Comparison of ENCODE assay signal across 14 mouse cellular contexts in genomic region chr13:55522730-55523129, GRCm38 (mm10). TPM values are rescaled to one million over a fixed set of nuclear protein-coding genes. Genes with fewer than 3 reads are reported as not detected.
A peak's percentile ranks its signal among the peaks of the same experiment; 100 is the strongest.
DNase-seq lines count a peak whose midpoint lies in the region; ATAC-seq and TF ChIP-seq lines count a peak whose summit lies in the region.
"Had no signal": no experiment of that assay in that cellular context is flagged by ENCODE, and none has a peak within 500 bp of the region (broad histone marks: within the 10 kb centered on the region; RNA-seq: fewer than 3 reads in every experiment).

No protein-coding gene starts in this region.

- H3K4me2 ChIP-seq in lung, embryonic 15.5 days, result no peak overlapping the region
- no peak overlapping the region for H3K4me2 ChIP-seq in lung, postnatal 0 days (replicated peaks; ENCODE audit: low read depth, low read length)
- no peak overlapping the region for H3K4me2 ChIP-seq in heart, embryonic 11.5 days
- no peak overlapping the region for H3K4me2 ChIP-seq in liver, embryonic 13.5 days
- H3K4me2 ChIP-seq: forebrain, embryonic 13.5 days; hindbrain, embryonic 15.5 days; stomach, embryonic 15.5 days had no signal

- H3K4me3 ChIP-seq in gastrocnemius, adult 2 months, result no peak overlapping the region
- no peak overlapping the region for H3K4me3 ChIP-seq in lung, embryonic 15.5 days
- no peak overlapping the region for H3K4me3 ChIP-seq in lung, postnatal 0 days (ENCODE audit: low read depth, low read length)
- no peak overlapping the region for H3K4me3 ChIP-seq in heart, embryonic 11.5 days (ENCODE audit: low read depth, low read length)
- H3K4me3 ChIP-seq in liver, embryonic 13.5 days (replicated peaks), result no peak overlapping the region
- H3K4me3 ChIP-seq in cerebellum, adult 2 months (replicated peaks; ENCODE audit: insufficient read depth, low read depth, low read length), result no peak overlapping the region
- H3K4me3 ChIP-seq: forebrain, embryonic 13.5 days; hindbrain, embryonic 15.5 days; myocyte; stomach, embryonic 15.5 days had no signal

- H3K4me1 ChIP-seq in lung, embryonic 15.5 days, result no peaks in the 10 kb centered on the region
- H3K4me1 ChIP-seq in lung, postnatal 0 days (ENCODE audit: insufficient read depth, low read depth, low read length), result no peaks in the 10 kb centered on the region
- H3K4me1 ChIP-seq in heart, embryonic 11.5 days (ENCODE audit: control insufficient read depth, insufficient read depth, low read length), result no peaks in the 10 kb centered on the region
- peaks cover 31% of the 10 kb centered on the region for H3K4me1 ChIP-seq in liver, embryonic 13.5 days (replicated peaks)
- no peaks in the 10 kb centered on the region for H3K4me1 ChIP-seq in cerebellum, adult 2 months (ENCODE audit: control insufficient read depth, insufficient read depth, low read length)
- H3K4me1 ChIP-seq: forebrain, embryonic 13.5 days; hindbrain, embryonic 15.5 days; stomach, embryonic 15.5 days had no signal

- TF ChIP-seq POLR2A in cerebellum, adult 2 months (IDR thresholded peaks at IDR 0.05; ENCODE audit: borderline replicate concordance, insufficient read depth, low read length), result no peak

- peak overlapping the region; percentile 74 for H3K27ac ChIP-seq in gastrocnemius, adult 2 months
- H3K27ac ChIP-seq in lung, embryonic 15.5 days, result 0 out of 2 replicates have a peak overlapping the region, but pooled peaks have one; percentile 7
- no peak overlapping the region for H3K27ac ChIP-seq in lung, postnatal 0 days (ENCODE audit: low read length)
- peak overlapping the region; percentile 46; the same call in 1 of the 2 replicates for H3K27ac ChIP-seq in heart, embryonic 11.5 days (ENCODE audit: low read depth, low read length)
- peak overlapping the region; percentile 47; the same call in 1 of the 2 replicates for H3K27ac ChIP-seq in liver, embryonic 13.5 days
- no peak overlapping the region for H3K27ac ChIP-seq in cerebellum, adult 2 months (ENCODE audit: insufficient read depth, low read length)
- H3K27ac ChIP-seq: forebrain, embryonic 13.5 days; hindbrain, embryonic 15.5 days; macrophage; stomach, embryonic 15.5 days had no signal

- no peak for ATAC-seq in lung, embryonic 15.5 days (ENCODE audit: borderline replicate concordance, extremely low read depth, low FRiP score, low TSS enrichment)
- ATAC-seq in lung, postnatal 0 days, result no peak
- ATAC-seq in heart, embryonic 11.5 days (replicated peaks; ENCODE audit: insufficient number of reproducible peaks, low FRiP score, low TSS enrichment), result no peak
- no peak for ATAC-seq in liver, embryonic 13.5 days (ENCODE audit: low read depth)
- ATAC-seq in megakaryocyte progenitor cell, adult 5-6 weeks (replicated peaks; ENCODE audit: poor library complexity), result no peak
- ATAC-seq: forebrain, embryonic 13.5 days had no signal

- H3K27me3 ChIP-seq in lung, embryonic 15.5 days, result no peaks in the 10 kb centered on the region
- H3K27me3 ChIP-seq in lung, postnatal 0 days (replicated peaks; ENCODE audit: insufficient read depth, low read length), result no peaks in the 10 kb centered on the region
- H3K27me3 ChIP-seq in heart, embryonic 11.5 days (ENCODE audit: control insufficient read depth, insufficient read depth, low read length), result no peaks in the 10 kb centered on the region
- 0 out of 2 replicates have a peak, but pooled peaks cover 3% of the 10 kb centered on the region for H3K27me3 ChIP-seq in liver, embryonic 13.5 days
- no peaks in the 10 kb centered on the region for H3K27me3 ChIP-seq in cerebellum, adult 2 months (ENCODE audit: control insufficient read depth, insufficient read depth, low read length)
- H3K27me3 ChIP-seq: forebrain, embryonic 13.5 days; hindbrain, embryonic 15.5 days; stomach, embryonic 15.5 days had no signal

- intact Hi-C loops in gastrocnemius, adult 2 months (cut with DNase I), result no loop called here

- WGBS in lung, embryonic 15.5 days, result 60% methylated on average over 8 of the region's 8 CpGs
- 57% methylated on average over 8 of the region's 8 CpGs for WGBS in lung, postnatal 0 days
- WGBS in heart, embryonic 11.5 days (ENCODE audit: insufficient replicate concordance), result 56% methylated on average over 8 of the region's 8 CpGs
- 60% methylated on average over 8 of the region's 8 CpGs for WGBS in liver, embryonic 13.5 days (ENCODE audit: insufficient replicate concordance)
- WGBS in cerebellum, adult 2 months, result 47% methylated on average over 8 of the region's 8 CpGs

- no peaks in the 10 kb centered on the region for H3K36me3 ChIP-seq in lung, embryonic 15.5 days
- H3K36me3 ChIP-seq in lung, postnatal 0 days (ENCODE audit: insufficient read depth, low read length), result no peaks in the 10 kb centered on the region
- no peaks in the 10 kb centered on the region for H3K36me3 ChIP-seq in heart, embryonic 11.5 days (ENCODE audit: control insufficient read depth, insufficient read depth, low read length)
- no peaks in the 10 kb centered on the region for H3K36me3 ChIP-seq in liver, embryonic 13.5 days
- H3K36me3 ChIP-seq: hindbrain, embryonic 15.5 days; stomach, embryonic 15.5 days had no signal

- no peaks in the 10 kb centered on the region for H3K9me3 ChIP-seq in lung, embryonic 15.5 days
- H3K9me3 ChIP-seq in lung, postnatal 0 days (ENCODE audit: low read length), result no peaks in the 10 kb centered on the region
- H3K9me3 ChIP-seq in heart, embryonic 11.5 days (replicated peaks; ENCODE audit: control insufficient read depth, low read length), result no peaks in the 10 kb centered on the region
- H3K9me3 ChIP-seq in liver, embryonic 13.5 days (replicated peaks), result no peaks in the 10 kb centered on the region
- H3K9me3 ChIP-seq: forebrain, embryonic 13.5 days; hindbrain, embryonic 15.5 days; stomach, embryonic 15.5 days had no signal

- H3K9ac ChIP-seq in lung, embryonic 15.5 days, result no peak overlapping the region
- H3K9ac ChIP-seq in lung, postnatal 0 days (replicated peaks; ENCODE audit: low read depth), result no peak overlapping the region
- H3K9ac ChIP-seq in heart, embryonic 11.5 days (ENCODE audit: low read depth, low read length), result no peak overlapping the region
- H3K9ac ChIP-seq in liver, embryonic 13.5 days, result no peak overlapping the region
- H3K9ac ChIP-seq: forebrain, embryonic 13.5 days; hindbrain, embryonic 15.5 days; stomach, embryonic 15.5 days had no signal

- no peak for TF ChIP-seq CTCF in gastrocnemius, adult 2 months (IDR thresholded peaks at IDR 0.05)
- TF ChIP-seq CTCF in lung, postnatal 0 days (IDR thresholded peaks at IDR 0.05), result no peak
- TF ChIP-seq CTCF in cerebellum, adult 2 months (IDR thresholded peaks at IDR 0.05; ENCODE audit: borderline replicate concordance, insufficient read depth, low read depth, low read length), result no peak

- DNase-seq in gastrocnemius, adult 2 months, result no peak
- DNase-seq in gastrocnemius, adult 18-20 months (ENCODE audit: low spot score), result no peak
- no peak for DNase-seq in lung, postnatal 0 days (ENCODE audit: low spot score)
- no peak for DNase-seq in liver, embryonic 13.5 days
- no peak for DNase-seq in cerebellum, adult 2 months
- DNase-seq: retina, postnatal 1 day had no signal

- no peak for TF ChIP-seq EP300 in lung, postnatal 0 days (IDR thresholded peaks at IDR 0.05)

RNA-seq across cellular contexts. Expression of gene Dok3, which starts 6.4 kb away (rescaled TPM):
- 1 to 10 TPM in 1 of 2 experiments, under 1 TPM in 1; 0.77 to 1.5 TPM for total RNA-seq in gastrocnemius, adult 2 months (2021)
- total RNA-seq in gastrocnemius, adult 18-20 months (2021), result 1 to 10 TPM in 1 of 2 experiments, under 1 TPM in 1; 0.93 to 1.0 TPM
- polyA plus RNA-seq in lung, embryonic 15.5 days (2015; fragmentation: Nextera tagmentation; extraction: Ambion mirVana), result 2.7 and 3.1 TPM in 2 replicates
- polyA plus RNA-seq in lung, postnatal 0 days (2015; fragmentation: Nextera tagmentation; extraction: Ambion mirVana), result 8.1 and 9.1 TPM in 2 replicates
- 0.90 and 1.1 TPM in 2 replicates for polyA plus RNA-seq in heart, embryonic 11.5 days (2014; fragmentation: Nextera tagmentation; extraction: Ambion mirVana)
- 3.4 and 3.8 TPM in 2 replicates for polyA plus RNA-seq in liver, embryonic 13.5 days (2015; fragmentation: Nextera tagmentation; extraction: Ambion mirVana)
- 9.3 and 9.8 TPM in 2 replicates for polyA plus RNA-seq in cerebellum, adult 2 months (2012; rRNA removed)
- 18.1 and 34.6 TPM in 2 replicates for total RNA-seq in megakaryocyte progenitor cell, adult 5-6 weeks (2015)
- total RNA-seq in megakaryocyte progenitor cell, adult 5-6 weeks (2017), result 22.9 and 31.2 TPM in 2 replicates

RNA-seq across cellular contexts. Expression of gene Pdlim7, which starts 9.3 kb away (rescaled TPM):
- 100 to 1,000 TPM; 424 to 537 TPM for total RNA-seq in gastrocnemius, adult 2 months (2021)
- total RNA-seq in gastrocnemius, adult 18-20 months (2021), result 100 to 1,000 TPM; 450 to 533 TPM
- polyA plus RNA-seq in lung, embryonic 15.5 days (2015; fragmentation: Nextera tagmentation; extraction: Ambion mirVana), result 169 and 176 TPM in 2 replicates
- polyA plus RNA-seq in lung, postnatal 0 days (2015; fragmentation: Nextera tagmentation; extraction: Ambion mirVana), result 109 and 111 TPM in 2 replicates
- polyA plus RNA-seq in heart, embryonic 11.5 days (2014; fragmentation: Nextera tagmentation; extraction: Ambion mirVana), result 439 and 451 TPM in 2 replicates
- 27.5 and 28.8 TPM in 2 replicates for polyA plus RNA-seq in liver, embryonic 13.5 days (2015; fragmentation: Nextera tagmentation; extraction: Ambion mirVana)
- 66.8 and 67.2 TPM in 2 replicates for polyA plus RNA-seq in cerebellum, adult 2 months (2012; rRNA removed)
- 12.7 and 13.0 TPM in 2 replicates for total RNA-seq in megakaryocyte progenitor cell, adult 5-6 weeks (2015)
- 5.3 and 5.9 TPM in 2 replicates for total RNA-seq in megakaryocyte progenitor cell, adult 5-6 weeks (2017)

RNA-seq across cellular contexts. Expression of gene Ddx41, which starts 13.7 kb away (rescaled TPM):
- 10 to 100 TPM; 10.6 to 11.5 TPM for total RNA-seq in gastrocnemius, adult 2 months (2021)
- total RNA-seq in gastrocnemius, adult 18-20 months (2021), result 10 to 100 TPM in 1 of 2 experiments, 1 to 10 TPM in 1; 9.1 to 12.0 TPM
- 65.7 and 67.2 TPM in 2 replicates for polyA plus RNA-seq in lung, embryonic 15.5 days (2015; fragmentation: Nextera tagmentation; extraction: Ambion mirVana)
- polyA plus RNA-seq in lung, postnatal 0 days (2015; fragmentation: Nextera tagmentation; extraction: Ambion mirVana), result 35.3 and 36.8 TPM in 2 replicates
- polyA plus RNA-seq in heart, embryonic 11.5 days (2014; fragmentation: Nextera tagmentation; extraction: Ambion mirVana), result 36.5 and 39.9 TPM in 2 replicates
- polyA plus RNA-seq in liver, embryonic 13.5 days (2015; fragmentation: Nextera tagmentation; extraction: Ambion mirVana), result 31.7 and 32.8 TPM in 2 replicates
- 66.3 and 70.3 TPM in 2 replicates for polyA plus RNA-seq in cerebellum, adult 2 months (2012; rRNA removed)
- total RNA-seq in megakaryocyte progenitor cell, adult 5-6 weeks (2015), result 28.0 and 29.1 TPM in 2 replicates
- 66.9 and 78.0 TPM in 2 replicates for total RNA-seq in megakaryocyte progenitor cell, adult 5-6 weeks (2017)

RNA-seq across cellular contexts. Expression of gene Dbn1, which starts 34.8 kb away (rescaled TPM):
- 1 to 10 TPM; 4.9 to 7.7 TPM for total RNA-seq in gastrocnemius, adult 2 months (2021)
- 1 to 10 TPM; 4.0 to 6.2 TPM for total RNA-seq in gastrocnemius, adult 18-20 months (2021)
- polyA plus RNA-seq in lung, embryonic 15.5 days (2015; fragmentation: Nextera tagmentation; extraction: Ambion mirVana), result 124 and 132 TPM in 2 replicates
- polyA plus RNA-seq in lung, postnatal 0 days (2015; fragmentation: Nextera tagmentation; extraction: Ambion mirVana), result 43.0 and 50.6 TPM in 2 replicates
- 64.1 and 83.0 TPM in 2 replicates for polyA plus RNA-seq in heart, embryonic 11.5 days (2014; fragmentation: Nextera tagmentation; extraction: Ambion mirVana)
- polyA plus RNA-seq in liver, embryonic 13.5 days (2015; fragmentation: Nextera tagmentation; extraction: Ambion mirVana), result 11.5 and 12.3 TPM in 2 replicates
- 97.4 and 108 TPM in 2 replicates for polyA plus RNA-seq in cerebellum, adult 2 months (2012; rRNA removed)
- 0.72 and 0.76 TPM in 2 replicates for total RNA-seq in megakaryocyte progenitor cell, adult 5-6 weeks (2015)
- total RNA-seq in megakaryocyte progenitor cell, adult 5-6 weeks (2017), result 2.3 and 2.7 TPM in 2 replicates
- polyA plus RNA-seq: macrophage had no signal

RNA-seq across cellular contexts. Expression of gene Fam193b, which starts 48.2 kb away (rescaled TPM):
- total RNA-seq in gastrocnemius, adult 2 months (2021), result 10 to 100 TPM; 14.4 to 16.6 TPM
- 10 to 100 TPM in 1 of 2 experiments, 1 to 10 TPM in 1; 9.6 to 10.1 TPM for total RNA-seq in gastrocnemius, adult 18-20 months (2021)
- polyA plus RNA-seq in lung, embryonic 15.5 days (2015; fragmentation: Nextera tagmentation; extraction: Ambion mirVana), result 33.4 and 40.3 TPM in 2 replicates
- 23.1 and 27.4 TPM in 2 replicates for polyA plus RNA-seq in lung, postnatal 0 days (2015; fragmentation: Nextera tagmentation; extraction: Ambion mirVana)
- polyA plus RNA-seq in heart, embryonic 11.5 days (2014; fragmentation: Nextera tagmentation; extraction: Ambion mirVana), result 19.1 and 21.9 TPM in 2 replicates
- polyA plus RNA-seq in liver, embryonic 13.5 days (2015; fragmentation: Nextera tagmentation; extraction: Ambion mirVana), result 7.9 and 8.8 TPM in 2 replicates
- polyA plus RNA-seq in cerebellum, adult 2 months (2012; rRNA removed), result 127 and 128 TPM in 2 replicates
- total RNA-seq in megakaryocyte progenitor cell, adult 5-6 weeks (2015), result 24.9 and 29.1 TPM in 2 replicates
- total RNA-seq in megakaryocyte progenitor cell, adult 5-6 weeks (2017), result 21.8 and 25.1 TPM in 2 replicates

Comparison
In these comparisons a context has a peak if more than half of its experiments do, and no peak if none do; other contexts are left out.
1. H3K27ac ChIP-seq: peak in gastrocnemius, adult 2 months (single experiment), lung, embryonic 15.5 days (single experiment), heart, embryonic 11.5 days (single experiment) and liver, embryonic 13.5 days (single experiment); none in lung, postnatal 0 days (single experiment) and cerebellum, adult 2 months (single experiment).